Mouse (Mus musculus) gastrocnemius, postnatal 10 days (tissue): ENCODE measurements around the gene Arhgap21. TPM values are rescaled to one million over a fixed set of nuclear protein-coding genes. Genes with fewer than 3 reads are reported as not detected.
A peak's percentile ranks its signal among the peaks of the same experiment; 100 is the strongest.

ENCODE experiments used
- DNase-seq: peaks from one replicate; pipeline ENCODE4 v3.0.0; 2021; ENCODE audit warnings: mixed read lengths
- total RNA-seq, 2 experiments: library from RNA; stranded (reverse); gene quantifications; 2 replicates each; pipeline ENCODE4 v1.2.3; 2021

Arhgap21 gene
- total RNA-seq, 2 experiments from 2014 or later: 35.9 to 56.3 TPM

DNA sequence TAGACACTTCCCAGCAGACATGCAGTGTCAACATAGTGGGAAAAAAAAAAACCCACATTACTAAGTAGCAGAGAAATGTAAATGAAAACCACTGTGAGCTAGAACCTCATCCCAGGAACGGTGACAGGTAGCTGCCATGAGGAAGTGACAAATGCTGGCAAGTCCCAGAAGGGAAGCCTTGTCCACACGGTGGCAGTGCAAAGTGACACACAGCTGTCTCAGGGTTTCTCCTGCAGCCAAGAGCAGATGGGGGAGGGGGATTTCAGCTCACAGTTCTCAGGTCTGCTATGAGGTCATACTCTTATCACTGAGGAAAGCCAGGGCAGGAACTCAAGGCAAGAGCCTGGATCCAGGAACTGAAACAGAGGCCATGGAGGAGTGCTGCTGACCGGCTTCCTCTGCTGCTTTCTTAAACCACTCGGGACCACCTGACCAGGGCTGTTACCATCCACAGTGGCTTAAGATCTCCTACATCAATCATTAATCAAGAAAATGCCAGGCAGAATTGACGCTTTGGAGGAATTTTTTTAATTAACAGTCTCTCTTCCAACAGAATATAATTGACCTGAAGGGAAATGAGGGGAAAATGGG lies 74.5 kb downstream of the Arhgap21 start:
- DNase-seq: no peak

GRCm38 (mm10) chr2:20888751-20889150 lies 79.9 kb downstream of the Arhgap21 start:
- DNase-seq: no peak

GRCm38 (mm10) chr2:20883288-20883687 lies 85.4 kb downstream of the Arhgap21 start:
- DNase-seq: no peak

DNA sequence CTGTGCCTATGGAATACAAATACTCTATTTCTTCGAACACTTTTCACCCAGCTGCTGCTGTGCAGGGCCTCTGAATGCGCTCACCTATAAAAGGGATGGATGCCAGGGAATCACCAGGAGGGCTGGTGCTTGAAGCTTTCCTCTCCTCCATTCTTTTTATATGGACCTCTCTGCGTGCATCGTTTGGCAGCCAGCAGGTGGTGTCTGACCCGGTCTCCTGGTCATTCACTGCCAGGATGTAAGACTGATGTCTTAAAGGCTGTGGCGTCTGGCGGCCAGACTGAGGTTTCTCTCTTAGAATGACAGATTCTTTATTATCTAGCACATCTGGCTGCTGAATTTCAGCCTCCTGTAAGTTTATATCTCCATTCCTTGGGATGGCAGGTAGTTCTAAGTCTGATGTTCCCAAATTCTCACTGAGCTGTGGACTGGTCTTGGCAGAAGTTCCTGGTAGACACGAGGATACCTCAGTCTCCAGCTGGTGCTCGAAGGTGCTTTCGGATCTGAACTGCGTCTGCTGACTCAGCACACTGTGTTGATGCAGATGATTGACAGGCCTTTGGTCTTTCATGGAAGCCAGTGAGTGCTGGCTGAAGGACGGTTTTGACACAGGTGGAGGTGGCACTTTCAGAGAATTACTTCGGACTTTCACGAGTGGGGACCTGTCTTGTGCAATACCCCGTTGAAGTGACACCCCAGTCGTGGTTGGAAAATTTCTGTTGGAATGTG lies 88.6 kb downstream of the Arhgap21 start:
- no peak for DNase-seq

DNA sequence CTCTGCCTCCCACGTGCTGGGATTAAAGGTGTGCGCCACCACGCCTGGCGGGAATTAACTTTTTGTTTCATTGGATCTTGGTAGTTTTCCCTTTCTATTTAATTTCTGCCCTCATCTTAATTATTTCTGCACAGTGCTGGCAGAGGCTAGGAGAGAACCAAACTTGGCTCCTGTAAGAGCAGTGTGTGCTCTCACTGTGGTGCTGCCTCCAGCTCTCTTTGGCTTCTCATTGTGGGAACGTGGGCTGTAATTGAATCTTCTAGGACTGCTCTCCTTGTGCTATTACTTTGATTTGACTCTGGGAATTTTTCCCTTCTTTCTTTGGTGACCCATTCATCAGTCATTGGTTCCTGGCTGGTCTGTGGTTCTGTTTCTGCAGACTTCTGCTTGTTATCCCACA lies 94.1 kb downstream of the Arhgap21 start:
- no peak for DNase-seq

- no peak for DNase-seq
These were observed 99.3 kb downstream of the Arhgap21 start for GRCm38 (mm10) chr2:20869212-20869965.

DNA sequence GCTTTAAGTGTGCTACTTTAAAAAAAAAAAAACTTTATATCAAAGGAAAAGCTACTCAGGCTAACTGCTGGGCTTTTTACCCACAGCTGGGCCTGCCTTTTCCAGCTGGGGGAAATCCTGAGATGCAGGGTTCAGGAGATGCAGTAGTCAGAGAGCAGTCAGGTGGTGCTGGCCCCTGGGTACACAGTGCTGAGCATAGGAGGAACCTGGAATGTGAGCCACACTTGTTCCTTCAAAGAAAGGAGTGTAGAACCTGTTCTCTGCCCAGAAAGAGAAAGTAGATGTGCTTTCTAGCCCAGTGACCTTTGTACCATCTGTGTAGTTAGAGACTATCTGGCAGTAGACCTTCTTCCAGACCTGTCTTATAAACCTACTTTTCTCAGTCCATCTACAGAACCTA lies 100.6 kb downstream of the Arhgap21 start:
- no peak for DNase-seq

GRCm38 (mm10) chr2:20865795-20866194 lies 102.9 kb downstream of the Arhgap21 start:
- DNase-seq: no peak

DNA sequence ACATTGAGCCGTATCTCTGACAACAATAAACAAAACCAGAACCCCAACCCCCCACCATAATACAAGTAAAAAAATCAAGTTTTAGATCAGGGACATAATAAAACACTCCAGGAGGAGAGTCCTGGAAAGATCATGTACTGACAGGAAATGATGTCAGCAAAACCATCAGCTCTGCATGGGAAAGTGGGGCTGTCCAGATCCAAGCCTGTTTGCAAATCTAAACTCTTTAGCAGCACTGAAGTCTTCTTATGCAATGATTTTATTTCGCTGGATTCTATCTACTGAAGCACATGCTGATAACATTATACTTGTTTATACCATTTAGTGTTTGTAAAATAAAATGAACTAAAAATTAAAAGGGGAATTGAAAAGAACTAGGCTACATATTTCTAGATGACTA lies 104.1 kb downstream of the Arhgap21 start:
- no peak for DNase-seq

DNA sequence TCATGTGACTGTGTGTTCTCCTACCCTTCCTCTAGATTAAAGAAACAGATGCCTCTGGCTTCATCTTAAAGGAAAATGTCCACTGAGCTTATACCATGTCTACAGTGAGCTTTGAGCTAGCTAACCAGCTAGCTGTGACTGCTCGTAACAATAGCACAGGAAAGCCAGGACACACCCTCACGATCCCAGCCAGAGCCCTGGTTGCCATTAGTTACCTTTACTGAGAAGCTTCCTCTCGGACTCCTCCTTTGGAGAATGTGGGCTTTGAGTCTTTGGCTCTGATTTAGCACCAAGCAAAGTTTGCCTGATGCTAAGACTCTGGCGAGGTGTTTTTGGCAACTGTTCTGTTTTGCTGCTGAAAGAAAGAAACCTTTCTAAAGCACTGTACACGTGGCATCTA lies 107.9 kb downstream of the Arhgap21 start:
- DNase-seq: no peak

DNA sequence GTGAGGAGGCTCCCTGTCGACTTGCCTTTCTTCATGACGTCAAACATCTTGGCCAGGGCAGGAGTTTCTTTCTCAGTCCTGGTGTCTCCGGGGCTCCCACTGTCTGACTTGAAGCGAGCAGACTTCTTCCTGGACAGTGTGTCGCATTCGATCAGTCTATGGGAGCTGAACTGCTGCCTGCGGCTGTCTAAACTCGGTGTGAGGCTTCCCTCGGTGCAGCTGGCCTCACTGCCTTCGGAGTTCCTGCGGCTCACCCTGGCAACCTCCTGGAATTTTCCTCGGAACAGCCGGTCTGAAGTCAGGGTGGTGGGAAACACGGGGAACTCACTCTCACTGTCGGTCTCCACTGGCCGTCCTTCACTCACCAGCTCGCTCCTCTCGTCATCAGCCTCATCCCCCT lies 119.3 kb downstream of the Arhgap21 start:
- DNase-seq: no peak

DNA sequence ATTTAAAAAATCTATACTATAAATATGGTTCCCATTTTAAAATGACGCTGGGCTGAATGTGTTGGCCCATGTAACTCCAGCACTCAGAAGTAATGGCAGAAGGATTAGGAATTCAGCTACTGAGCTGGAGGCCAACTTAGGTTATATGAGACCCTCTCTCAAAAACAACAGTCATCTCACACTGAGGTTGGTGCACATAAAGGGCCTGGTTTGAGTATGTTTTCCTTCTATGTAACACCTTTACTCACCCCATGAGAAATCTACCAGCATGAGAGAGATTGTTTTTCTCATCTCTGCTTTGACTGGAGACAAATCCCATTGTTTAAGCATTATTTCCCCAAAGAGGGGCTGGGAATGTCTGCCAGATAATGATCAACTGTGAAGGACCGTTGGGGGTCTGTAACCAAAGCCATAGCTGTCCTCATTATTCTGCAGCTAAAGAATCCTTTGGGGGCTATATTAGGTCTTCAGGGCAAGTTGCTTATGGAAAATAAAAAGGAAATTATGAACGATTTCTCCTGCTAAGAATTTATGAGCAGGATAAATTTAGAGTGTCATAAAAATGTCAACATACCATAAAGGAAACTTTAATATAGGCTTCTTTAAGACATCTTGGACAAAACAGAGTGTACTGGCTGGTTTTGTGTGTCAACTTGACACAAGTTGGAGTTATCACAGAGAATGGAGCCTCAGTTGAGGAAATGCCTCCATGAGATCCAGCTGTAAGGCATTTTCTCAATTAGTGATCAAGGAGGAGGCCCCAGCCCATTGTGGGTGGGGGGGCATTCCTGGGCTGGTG lies 136.9 kb downstream of the Arhgap21 start:
- DNase-seq: no peak

GRCm38 (mm10) chr2:20830882-20831281 lies 137.8 kb downstream of the Arhgap21 start:
- no peak for DNase-seq

- no peak for DNase-seq
These were observed 142.4 kb downstream of the Arhgap21 start for GRCm38 (mm10) chr2:20826258-20826657.

DNA sequence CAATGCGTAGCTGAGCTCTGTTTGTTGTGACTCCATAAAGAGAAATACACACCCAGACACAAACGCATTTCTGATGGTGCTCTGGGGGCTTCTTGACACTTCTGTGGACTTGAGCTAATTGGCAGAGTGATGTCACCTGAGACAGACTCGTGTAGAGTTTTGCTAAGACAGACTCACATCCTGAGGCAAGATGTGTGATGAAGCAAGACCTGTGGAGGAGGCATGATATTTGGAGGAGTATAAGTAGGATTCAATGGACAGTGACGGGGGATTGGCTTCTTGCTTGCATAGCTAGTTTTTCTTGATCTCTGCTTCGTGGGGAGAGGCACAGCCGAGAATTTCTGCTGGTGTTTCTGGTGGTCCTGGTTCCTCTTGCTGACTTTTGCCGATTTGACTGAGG lies 150.5 kb downstream of the Arhgap21 start:
- no peak for DNase-seq

- DNase-seq: no peak
These were observed 154.7 kb downstream of the Arhgap21 start for GRCm38 (mm10) chr2:20813986-20814385.

DNA sequence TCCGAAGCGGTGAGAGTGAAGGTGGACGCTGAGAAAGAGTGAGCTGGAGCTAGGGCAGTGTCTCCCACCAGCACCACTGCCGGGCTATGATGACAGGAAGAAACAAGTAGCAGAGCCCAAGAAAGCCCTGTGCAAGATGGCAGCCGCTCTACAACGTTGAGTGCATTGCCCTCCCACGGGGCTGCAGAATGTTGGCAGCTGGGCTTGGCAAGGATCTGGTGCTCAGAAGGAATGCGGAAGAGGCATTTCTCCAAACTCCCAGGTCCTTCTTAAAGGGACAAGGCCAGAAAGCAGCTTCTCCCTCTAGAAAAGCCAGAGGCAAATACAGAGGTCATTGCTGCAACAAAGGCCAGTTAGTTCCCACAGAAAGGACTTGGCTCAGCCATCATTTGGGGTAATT lies 157.2 kb downstream of the Arhgap21 start:
- DNase-seq: peak; percentile 39

DNA sequence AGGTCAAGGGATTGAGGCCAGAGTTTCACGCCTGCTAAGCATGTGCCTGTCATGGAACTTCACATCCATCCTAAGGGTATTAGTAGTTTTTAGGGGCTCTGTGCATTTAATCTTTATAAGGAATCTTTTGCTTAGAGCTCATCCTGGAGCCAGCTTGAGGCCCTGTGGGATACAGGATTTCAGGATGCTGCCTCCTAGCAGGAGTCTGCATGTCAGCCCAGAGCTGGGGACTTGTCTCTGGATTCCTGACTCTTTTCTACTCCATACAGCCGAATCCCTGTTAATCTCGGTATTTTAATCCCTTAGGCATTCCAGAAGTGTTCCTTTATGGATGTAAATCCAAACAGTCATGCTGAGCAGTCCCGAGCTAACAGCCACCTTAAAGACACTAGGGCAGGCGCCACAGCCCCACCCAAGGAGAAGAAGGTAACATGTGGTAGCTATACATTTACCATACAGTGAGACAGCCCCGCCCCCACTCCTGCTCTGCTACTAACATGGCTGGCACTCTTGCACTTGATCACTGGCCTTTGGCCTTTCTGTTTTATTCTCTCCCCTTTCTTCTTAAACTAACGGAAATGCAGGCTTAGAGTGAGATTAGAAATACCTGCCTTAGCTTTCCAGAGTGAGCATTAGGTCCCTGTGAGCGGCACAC lies 167.3 kb downstream of the Arhgap21 start:
- no peak for DNase-seq
